Mouse (Mus musculus): ENCODE results near the gene Mapk9. TPM values are rescaled to one million over a fixed set of nuclear protein-coding genes. Genes with fewer than 3 reads are reported as not detected.

Gene Mapk9
- polyA plus RNA-seq (2014; fragmentation: Illumina TruSeq; extraction: RNeasy Lipid Tissue Mini Kit (QIAGEN cat#74804); ENCODE audit: low read depth, low replicate concordance): 60.6 TPM

DNA sequence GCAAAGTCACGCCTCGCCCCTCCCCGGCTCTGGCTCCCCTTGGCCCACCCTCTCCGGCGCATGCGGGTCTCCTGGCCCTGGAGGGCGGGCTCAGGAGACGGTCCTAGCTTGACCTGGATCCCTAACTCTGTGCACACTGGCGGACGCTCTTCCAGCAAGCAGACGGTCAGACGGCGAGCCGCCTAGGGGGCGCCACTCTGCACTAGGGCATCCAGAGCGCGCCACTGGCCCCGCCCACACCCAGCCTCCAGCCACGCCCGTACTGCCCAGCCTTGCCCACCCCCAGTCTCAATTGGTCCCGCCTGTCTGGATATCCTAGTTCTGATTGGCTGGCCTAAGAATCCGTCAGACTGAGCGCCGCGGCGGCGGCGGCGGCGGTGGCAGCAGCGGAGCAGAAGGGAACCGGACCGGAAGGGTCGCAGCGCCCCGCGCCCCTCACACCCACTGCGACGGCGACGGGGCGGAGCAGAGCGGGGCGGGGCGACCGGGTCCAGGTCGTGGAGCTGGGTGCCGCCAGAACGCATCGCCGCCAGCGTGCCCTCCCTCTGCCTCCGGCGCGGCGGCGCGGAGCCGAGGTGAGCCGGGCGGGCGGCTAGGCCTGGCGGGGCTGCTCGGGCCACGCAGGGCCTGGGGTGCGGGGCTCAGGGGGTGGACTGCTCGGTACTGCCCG is at the start of gene Mapk9:
TSS of gene Mapk9 (plus strand) at position 351 of the 670 bp plus-strand sequence.

DNA sequence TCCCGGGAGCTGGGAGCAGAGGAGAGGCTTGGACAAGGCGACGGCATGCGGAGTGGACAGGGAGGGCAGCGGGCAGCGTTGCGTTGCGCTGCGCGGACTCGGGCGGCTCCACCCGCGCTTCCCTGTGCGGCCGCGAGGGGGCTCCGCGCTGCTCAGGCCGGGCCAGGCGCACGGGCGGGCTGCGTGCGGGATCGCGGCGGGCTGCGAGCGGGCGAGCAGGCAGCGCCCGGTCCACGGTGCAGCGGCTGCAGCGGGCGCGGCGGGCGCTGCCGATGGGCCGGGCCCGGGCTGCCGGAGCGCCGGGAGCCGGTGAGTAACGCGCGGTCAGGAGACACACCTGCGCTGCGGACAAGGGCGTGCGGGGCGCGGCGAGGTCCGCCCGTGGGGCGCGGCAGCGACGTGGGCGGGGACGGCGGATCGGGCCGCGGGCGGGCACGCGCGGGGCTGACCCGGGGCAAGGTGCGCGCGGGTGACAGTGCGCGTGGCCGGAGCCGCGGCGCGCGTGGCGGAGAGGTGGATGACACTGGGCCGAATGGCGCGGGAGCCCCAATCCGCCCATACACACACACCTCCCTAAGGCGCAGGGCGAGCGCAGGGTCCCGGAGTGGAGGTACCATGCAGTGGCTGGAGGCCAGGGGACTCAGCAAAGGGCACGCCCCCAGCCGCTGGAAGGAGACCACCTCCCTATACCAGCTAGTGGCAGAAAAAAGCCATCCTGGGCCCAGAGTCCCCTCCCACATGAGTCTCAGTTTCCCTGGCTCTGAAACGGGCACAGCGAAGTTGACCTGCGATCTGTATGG is 55.3 kb downstream of the Mapk9 start, which contains the start of gene Rasgef1c:
TSS of gene Rasgef1c (plus strand) at position 177 of the 800 bp plus-strand sequence.

Other genes with a start within 250 kb of the Mapk9 start
- 5.1 TPM for gene Flt4, start 237.5 kb upstream of the Mapk9 start, polyA plus RNA-seq (2014; fragmentation: Illumina TruSeq; extraction: RNeasy Lipid Tissue Mini Kit (QIAGEN cat#74804); ENCODE audit: low read depth, low replicate concordance)
- gene Scgb3a1, start 183.1 kb upstream of the Mapk9 start, polyA plus RNA-seq (2014; fragmentation: Illumina TruSeq; extraction: RNeasy Lipid Tissue Mini Kit (QIAGEN cat#74804); ENCODE audit: low read depth, low replicate concordance): not detected
- 31.9 TPM for gene Cnot6, start 134.0 kb upstream of the Mapk9 start, polyA plus RNA-seq (2014; fragmentation: Illumina TruSeq; extraction: RNeasy Lipid Tissue Mini Kit (QIAGEN cat#74804); ENCODE audit: low read depth, low replicate concordance)
- 16.5 TPM for gene Gfpt2, start 52.6 kb upstream of the Mapk9 start, polyA plus RNA-seq (2014; fragmentation: Illumina TruSeq; extraction: RNeasy Lipid Tissue Mini Kit (QIAGEN cat#74804); ENCODE audit: low read depth, low replicate concordance)
- gene Rasgef1c, start 55.1 kb downstream of the Mapk9 start, polyA plus RNA-seq (2014; fragmentation: Illumina TruSeq; extraction: RNeasy Lipid Tissue Mini Kit (QIAGEN cat#74804); ENCODE audit: low read depth, low replicate concordance): 0.22 TPM
- 91.5 TPM for gene Rnf130, start 178.6 kb downstream of the Mapk9 start, polyA plus RNA-seq (2014; fragmentation: Illumina TruSeq; extraction: RNeasy Lipid Tissue Mini Kit (QIAGEN cat#74804); ENCODE audit: low read depth, low replicate concordance)

Measured in adipose tissue, adult 10 weeks (tissue).